Mouse (Mus musculus) liver, embryonic 14.5 days (tissue): ENCODE results near the gene Commd2. TPM values are rescaled to one million over a fixed set of nuclear protein-coding genes. Genes with fewer than 3 reads are reported as not detected.
A peak's percentile ranks its signal among the peaks of the same experiment; 100 is the strongest.

Experiments used
- ATAC-seq: fragments of 200-750 bp; cut with Nextera tagmentation; 2 replicates; pipeline ENCODE4 v1.8.0; 2017; ENCODE audit warnings: moderate number of reproducible peaks, mild to moderate bottlenecking, moderate library complexity; ENCODE audit not compliant: insufficient read depth
- DNase-seq, 3 experiments: peaks; one replicate each; pipeline ENCODE4 v3.0.0-alpha.2; 2012 to 2013; ENCODE audit warnings: low read depth in 3 of 3, low spot score in 3 of 3
- H3K27ac ChIP-seq: fragments of 300-500 bp; sonication (generic); 2 replicates; pipeline ENCODE4 v1.5.1; 2014; ENCODE audit warnings: moderate library complexity, mild to moderate bottlenecking, control low read depth, inconsistent platforms
- H3K27me3 ChIP-seq: fragments of 300-500 bp; sonication (generic); 2 replicates; pipeline ENCODE4 v1.6.1; 2014; ENCODE audit warnings: mild to moderate bottlenecking, low read length, moderate library complexity; ENCODE audit not compliant: control insufficient read depth, insufficient read depth
- H3K36me3 ChIP-seq: fragments of 300-500 bp; sonication (generic); replicated peaks from 2 replicates; pipeline ENCODE4 v1.6.1; 2014; ENCODE audit warnings: low read depth; ENCODE audit not compliant: control insufficient read depth, insufficient read depth
- H3K4me1 ChIP-seq, 2 experiments: fragments of 200-500 bp in 1 of 2; fragments of 300-500 bp in 1 of 2; sonication (generic) in 1 of 2; replicated peaks; 2 replicates each; pipeline ENCODE4 v1.6.1; 2012 to 2014; ENCODE audit warnings: antibody characterized with exemption in 1 of 2, inconsistent platforms in 1 of 2, low read length in 1 of 2; ENCODE audit not compliant: control insufficient read depth in 2 of 2, insufficient read depth in 2 of 2
- H3K4me2 ChIP-seq: fragments of 300-500 bp; sonication (generic); 2 replicates; pipeline ENCODE4 v1.6.1; 2014; ENCODE audit warnings: low read depth, mild to moderate bottlenecking, control low read depth, moderate library complexity
- H3K4me3 ChIP-seq, 2 experiments: fragments of 200-500 bp in 1 of 2; fragments of 300-500 bp in 1 of 2; sonication (generic) in 1 of 2; 2 replicates each; pipeline ENCODE4 v1.5.1; 2012 to 2014; ENCODE audit warnings: low read depth in 2 of 2, low read length in 2 of 2, mild to moderate bottlenecking in 2 of 2, control low read depth in 1 of 2, inconsistent platforms in 1 of 2, moderate library complexity in 1 of 2; ENCODE audit not compliant: insufficient read depth in 1 of 2
- H3K9ac ChIP-seq: fragments of 300-500 bp; sonication (generic); replicated peaks from 2 replicates; pipeline ENCODE4 v1.6.1; 2014; ENCODE audit warnings: mild to moderate bottlenecking, control low read depth, moderate library complexity
- H3K9me3 ChIP-seq: fragments of 300-500 bp; sonication (generic); 2 replicates; pipeline ENCODE4 v1.6.1; 2016; ENCODE audit warnings: low read length, mixed read lengths; ENCODE audit not compliant: control insufficient read depth
- CTCF ChIP-seq: IDR thresholded peaks from 2 replicates; pipeline ENCODE4 v1.5.1; 2016; ENCODE audit warnings: antibody characterized with exemption, low read depth, control low read depth
- EP300 ChIP-seq: IDR thresholded peaks from 2 replicates; pipeline ENCODE4 v1.6.1; 2016; ENCODE audit warnings: antibody characterized with exemption, low read depth
- WGBS: fragments of 180-500 bp; shearing (Covaris S2); extraction: QIAGEN DNeasy Blood & Tissue Kit; methylation state at CpG from one replicate; pipeline ENCODE4 v1.1.7; 2014; ENCODE audit not compliant: insufficient replicate concordance; 5-methylcytosine and 5-hydroxymethylcytosine counted together
- polyA plus RNA-seq, 2 experiments: library from polyadenylated mRNA; depleted of rRNA in 1 of 2; stranded (reverse) in 1 of 2; unstranded in 1 of 2; fragments of >200 nt; fragmentation: Nextera tagmentation in 1 of 2; extraction: Ambion mirVana in 1 of 2; gene quantifications; 2 replicates each; pipeline versions ENCODE4 v1.2.1 to v1.2.3; 2012 to 2014

Gene Commd2
- polyA plus RNA-seq, 2 experiments: 19.5 to 43.6 TPM

GRCm38 (mm10) chr3:57664682-57665081 is 13.2 kb upstream of the Commd2 start:
- Histone ChIP-seq H3K9me3 (no peaks in the 10 kb centered on the region), H3K4me3 (no peak overlapping the region), H3K27ac (no peak overlapping the region), H3K4me2 (no peak overlapping the region), H3K9ac (no peak overlapping the region), H3K36me3 (no peaks in the 10 kb centered on the region), H3K4me1 (no peaks in the 10 kb centered on the region), H3K27me3 (no peaks in the 10 kb centered on the region)
- DNase-seq (no peak), ATAC-seq (no peak)
- no peak for TF ChIP-seq EP300
- no peak for TF ChIP-seq CTCF
- WGBS: 63% methylated on average over 10 of the region's 10 CpGs

- Histone ChIP-seq H3K4me1 (no peaks in the 10 kb centered on the region), H3K27ac (no peak overlapping the region), H3K36me3 (no peaks in the 10 kb centered on the region), H3K27me3 (no peaks in the 10 kb centered on the region), H3K9ac (no peak overlapping the region), H3K4me2 (no peak overlapping the region), H3K9me3 (no peaks in the 10 kb centered on the region), H3K4me3 (no peak overlapping the region)
- WGBS: 13% methylated on average over 6 of the region's 6 CpGs
- no peak for ATAC-seq
- TF ChIP-seq EP300 (no peak), CTCF (peak; percentile 64)
- peak; percentile 6 to 27 (median 23) for DNase-seq
These were observed 12.2 kb upstream of the Commd2 start for GRCm38 (mm10) chr3:57663731-57664130.

- no peaks in the 10 kb centered on the region for H3K27me3 ChIP-seq
- DNase-seq (no peak), ATAC-seq (no peak)
- WGBS: 36% methylated on average over 6 of the region's 6 CpGs
- H3K9me3 ChIP-seq: no peaks in the 10 kb centered on the region
- H3K4me1 ChIP-seq: no peaks in the 10 kb centered on the region
- no peak overlapping the region for H3K9ac ChIP-seq
- H3K4me2 ChIP-seq: no peak overlapping the region
- H3K4me3 ChIP-seq: no peak overlapping the region
- H3K36me3 ChIP-seq: no peaks in the 10 kb centered on the region
- TF ChIP-seq CTCF (no peak), EP300 (no peak)
- no peak overlapping the region for H3K27ac ChIP-seq
These were observed 7.1 kb upstream of the Commd2 start for GRCm38 (mm10) chr3:57658608-57659007.

- no peak for ATAC-seq
- no peak overlapping the region for H3K9ac ChIP-seq
- H3K27ac ChIP-seq: no peak overlapping the region
- no peak overlapping the region for H3K4me3 ChIP-seq
- no peaks in the 10 kb centered on the region for H3K27me3 ChIP-seq
- WGBS: 56% methylated on average over 3 of the region's 3 CpGs
- no peak for TF ChIP-seq CTCF
- TF ChIP-seq EP300: no peak
- H3K4me1 ChIP-seq: 0 out of 4 replicates have a peak, but pooled peaks cover 0 to 2% of the 10 kb centered on the region in 2 experiments
- no peak for DNase-seq
- no peak overlapping the region for H3K4me2 ChIP-seq
- 0 out of 2 replicates have a peak, but pooled peaks cover 3% of the 10 kb centered on the region for H3K36me3 ChIP-seq
- H3K9me3 ChIP-seq: no peaks in the 10 kb centered on the region
These were observed 2.1 kb upstream of the Commd2 start for GRCm38 (mm10) chr3:57653646-57654045.

- no peak overlapping the region for H3K4me2 ChIP-seq
- WGBS: 77% methylated on average over 3 of the region's 3 CpGs
- H3K4me3 ChIP-seq: no peak overlapping the region
- TF ChIP-seq EP300 (no peak), CTCF (no peak)
- H3K27me3 ChIP-seq: no peaks in the 10 kb centered on the region
- H3K9me3 ChIP-seq: no peaks in the 10 kb centered on the region
- 0 out of 4 replicates have a peak, but pooled peaks cover 0 to 2% of the 10 kb centered on the region in 2 experiments for H3K4me1 ChIP-seq
- DNase-seq: no peak
- no peak overlapping the region for H3K27ac ChIP-seq
- H3K9ac ChIP-seq: no peak overlapping the region
- 0 out of 2 replicates have a peak, but pooled peaks cover 3% of the 10 kb centered on the region for H3K36me3 ChIP-seq
- no peak for ATAC-seq
These were observed 970 bp upstream of the Commd2 start for GRCm38 (mm10) chr3:57652485-57652884.
